Mouse (Mus musculus) embryonic stem cell, embryonic (primary cell): ENCODE measurements at regions not wholly inside any gene's neighbourhood (a gene's known extent, or its start where the extent isn't known, plus 50 kb on each side); places are given as distances from the start of the nearest gene placed in this dataset.

Experiments used
- CTCF ChIA-PET, 4 experiments: fragments of 300-600 bp in 2 of 4; fragments of 350-600 bp in 2 of 4; sonication (Branson Sonifier 250); formaldehyde crosslinking; loops; one replicate each; lab custom pipeline; 2022; ENCODE audit warnings: inconsistent platforms in 2 of 4; lab: Charles Lee
- POLR2A ChIA-PET, 4 experiments: fragments of 300-600 bp in 2 of 4; fragments of 350-600 bp in 2 of 4; sonication (Branson Sonifier 250); formaldehyde crosslinking; loops; one replicate each; lab custom pipeline; 2022; ENCODE audit warnings: antibody characterized with exemption in 4 of 4, inconsistent platforms in 1 of 4; lab: Charles Lee

GRCm38 (mm10) chr3:101657979-101658378, 53.5 kb upstream of the Atp1a1 start:
- POLR2A ChIA-PET: no interaction called here
- CTCF ChIA-PET: no interaction called here

GRCm38 (mm10) chr3:101654720-101655119, 50.2 kb upstream of the Atp1a1 start:
- ChIA-PET CTCF (no interaction called here), POLR2A (no interaction called here)
